Mouse (Mus musculus) heart, postnatal 25 days (tissue): Measurements from ENCODE around the gene Gja3. TPM values are rescaled to one million over a fixed set of nuclear protein-coding genes. Genes with fewer than 3 reads are reported as not detected.
"Not testable (repeated sequence)": the region's sequence is repeated elsewhere in the genome, so short reads cannot be mapped to it uniquely, and the experiment has no call there.

ENCODE experiments used
- DNase-seq: peaks from one replicate; pipeline ENCODE4 v3.0.0; 2022; ENCODE audit warnings: low spot score
- intact Hi-C: fragments of 180-260 bp; cut with DNase I; formaldehyde crosslinking; loops from one replicate; pipeline ENCODE4 v1.15.1; 2025
- total RNA-seq, 2 experiments: library from RNA; stranded (reverse); gene quantifications; 2 replicates each; pipeline ENCODE4 v1.2.3; 2021

The Gja3 gene
- total RNA-seq, 2 experiments from 2014 or later, result 18.4 to 19.5 TPM

DNA sequence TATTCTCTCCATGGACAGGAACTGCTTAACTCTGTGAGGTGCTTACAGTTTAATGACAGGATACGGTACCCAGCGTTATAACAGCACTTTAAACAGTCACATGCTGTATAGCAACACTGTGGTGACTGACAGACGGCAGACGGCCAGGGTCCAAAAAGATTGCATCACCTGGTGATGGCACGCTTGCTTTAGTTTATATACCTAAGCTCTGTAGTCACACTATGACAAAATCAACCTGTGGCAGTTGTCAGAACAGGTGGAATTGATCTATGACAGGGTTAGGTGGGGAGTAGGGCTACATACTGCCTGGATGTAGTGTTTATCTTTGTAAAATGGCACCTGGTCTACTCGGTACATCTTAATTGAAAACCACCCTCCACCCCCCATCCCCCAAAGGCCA is 14.0 kb downstream of the Gja3 start:
- no peak for DNase-seq
- intact Hi-C loops, result no loop called here

DNA sequence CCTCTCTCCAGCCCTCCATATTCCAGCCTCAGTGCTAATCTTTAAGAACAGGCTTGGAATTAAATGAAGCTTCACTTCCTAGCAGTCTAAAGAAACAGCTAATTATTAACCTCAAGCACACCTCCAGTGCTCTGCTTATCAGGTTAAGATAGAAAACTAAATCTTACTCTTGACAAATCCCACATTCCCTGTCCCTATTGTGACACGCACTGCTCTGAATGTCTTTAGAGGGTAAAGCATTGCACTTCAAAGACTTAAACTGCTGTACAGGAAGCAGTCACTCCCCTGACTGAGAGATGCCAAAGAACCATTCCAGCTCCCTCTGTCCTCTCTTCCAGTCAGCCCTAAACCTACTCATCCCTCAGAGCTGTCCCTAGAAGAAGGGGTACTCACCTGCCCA is 16.5 kb downstream of the Gja3 start:
- intact Hi-C loops, result no loop called here

DNA sequence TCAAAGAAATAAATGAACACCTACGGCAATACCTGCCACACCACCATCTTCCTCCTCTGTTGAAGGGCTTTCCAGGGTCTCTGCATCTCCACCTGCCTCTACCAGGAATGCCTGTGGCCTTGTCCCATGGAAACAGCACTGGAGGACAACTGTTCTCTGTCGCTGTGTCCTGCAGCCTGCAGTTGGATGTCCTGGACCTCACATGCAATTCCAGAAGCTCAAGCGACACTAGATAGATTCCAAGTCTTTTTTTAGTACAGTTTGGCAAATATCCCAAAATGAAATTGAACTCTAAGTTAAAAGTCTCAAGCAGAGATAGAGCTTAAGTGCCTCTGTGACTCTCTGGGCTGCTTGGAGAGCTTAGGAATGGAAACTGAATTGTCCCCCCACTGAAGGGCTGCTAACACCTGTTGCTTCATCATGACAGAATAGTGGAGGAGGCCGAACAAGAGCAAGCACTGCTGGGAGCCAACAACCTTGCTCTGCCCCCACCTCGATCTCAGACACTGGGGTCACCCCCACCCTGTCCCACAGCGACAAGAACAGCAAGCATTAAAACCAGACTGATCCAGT is 22.9 kb downstream of the Gja3 start:
- no peak for DNase-seq
- intact Hi-C loops, result no loop called here

More for the DNA sequence above, 16.5 kb downstream of the Gja3 start:
- DNase-seq, result no peak

DNA sequence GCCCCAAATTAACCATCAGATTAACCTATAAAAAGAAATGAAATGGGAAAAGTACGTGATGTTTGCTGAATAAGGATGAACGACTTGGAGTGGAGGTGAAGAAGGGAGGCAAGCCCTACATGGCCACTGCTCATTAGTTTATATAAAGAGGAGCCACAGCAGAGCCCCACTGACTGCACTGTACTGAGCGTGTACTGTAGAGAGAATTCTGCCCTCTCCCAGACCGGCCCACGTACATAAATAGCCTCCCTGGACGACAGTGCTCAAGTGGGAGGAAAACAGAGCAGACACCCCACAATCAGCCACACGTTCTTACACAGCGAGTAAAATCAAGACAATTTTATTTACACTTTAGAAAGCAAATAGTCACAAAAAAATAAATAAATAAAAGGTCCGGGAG is 23.8 kb downstream of the Gja3 start:
- no peak for DNase-seq
- intact Hi-C loops, result no loop called here

DNA sequence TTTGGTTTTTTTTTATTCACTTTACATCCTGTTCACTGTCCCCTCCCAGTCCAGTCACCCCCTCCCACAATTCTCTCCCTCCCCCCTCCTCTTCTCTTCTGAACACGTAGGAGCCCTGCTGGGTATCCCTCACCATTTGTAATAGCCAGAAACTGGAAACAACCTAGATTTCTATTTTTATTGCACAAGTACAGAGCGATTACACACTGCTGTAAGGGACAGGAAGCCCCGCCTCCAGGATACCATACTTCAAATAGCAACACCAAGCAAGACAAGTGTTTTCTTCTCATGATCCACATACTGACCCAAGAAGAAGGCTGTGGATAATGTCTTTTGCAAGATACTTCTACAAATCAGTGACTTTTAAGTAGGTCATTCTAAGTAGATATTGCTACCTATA is 25.1 kb downstream of the Gja3 start:
- intact Hi-C loops, result no loop called here
- no peak for DNase-seq

DNA sequence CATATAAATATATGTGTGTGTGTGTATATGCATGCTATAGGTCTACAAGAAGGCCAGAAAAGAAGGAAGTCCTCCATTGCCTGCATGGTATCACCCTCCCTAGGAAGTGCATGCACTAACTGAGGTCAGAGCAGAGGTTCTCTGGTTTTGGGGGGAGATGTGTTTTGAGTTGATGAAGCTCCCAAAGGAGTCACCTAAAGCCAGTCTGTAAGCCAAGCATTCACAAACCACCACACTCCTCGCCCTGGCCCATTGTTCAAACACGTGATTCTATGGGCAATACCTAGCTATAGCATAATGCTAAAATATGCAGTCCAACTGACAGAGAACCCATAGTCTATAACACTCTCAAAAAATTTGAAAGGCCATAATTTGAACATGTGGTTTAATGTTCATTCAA is 39.5 kb downstream of the Gja3 start:
- intact Hi-C loops, result no loop called here
- no peak for DNase-seq

DNA sequence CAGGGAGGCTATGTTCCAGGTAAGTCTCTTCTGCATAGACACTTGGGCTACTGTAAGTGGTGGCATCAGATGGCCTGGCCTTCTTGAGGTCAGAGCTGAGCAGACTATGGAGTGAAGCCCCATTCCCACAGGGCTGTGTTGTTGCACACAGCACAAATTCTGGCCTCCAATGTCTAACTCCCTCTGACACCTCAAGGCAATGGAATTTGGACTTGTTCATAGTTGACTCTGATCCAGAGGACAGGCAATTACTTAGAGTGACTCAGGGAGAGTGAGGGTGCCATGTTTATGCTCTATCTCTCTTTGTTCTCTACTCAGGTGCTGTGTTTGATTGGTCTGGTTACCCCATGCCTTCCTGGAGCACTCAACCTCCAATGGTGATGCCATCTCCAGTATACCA is 41.1 kb downstream of the Gja3 start:
- intact Hi-C loops, DNase-seq: not testable (repeated sequence)

DNA sequence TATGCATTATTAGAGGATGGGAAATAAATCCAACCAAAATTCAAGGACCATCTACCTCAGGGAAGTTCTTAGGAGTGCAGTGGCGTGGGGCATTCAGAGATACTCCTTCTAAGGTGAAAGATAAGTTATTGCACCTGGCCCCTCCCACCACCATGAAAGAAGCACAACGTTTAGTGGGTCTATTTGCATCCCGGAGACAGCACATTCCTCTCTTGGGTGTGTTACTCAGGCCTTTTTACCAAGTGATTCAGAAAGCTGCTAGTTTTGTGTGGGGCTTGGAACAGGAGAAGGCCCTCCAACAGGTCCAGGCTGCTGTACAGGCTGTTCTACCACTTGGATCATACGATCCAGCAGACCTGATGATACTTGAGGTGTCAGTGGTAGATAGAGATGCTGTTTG is 69.3 kb downstream of the Gja3 start:
- intact Hi-C loops, result no loop called here
- no peak for DNase-seq

Other genes starting within 250 kb of the Gja3 start
- 10 to 100 TPM; 20.5 to 22.4 TPM for gene Zmym5, start 246.4 kb downstream of the Gja3 start, total RNA-seq
- 10 to 100 TPM; 31.2 to 36.2 TPM for gene Zmym2, start 171.4 kb downstream of the Gja3 start, total RNA-seq
- gene Gjb2, start 46.6 kb upstream of the Gja3 start, total RNA-seq, result not detected
- gene Gm4491, start 57.8 kb upstream of the Gja3 start, total RNA-seq, result not detected
- gene Gjb6, start 75.5 kb upstream of the Gja3 start, total RNA-seq, result not detected